Mouse (Mus musculus) spleen, embryonic (tissue): ENCODE measurements around the gene Magea1.
"Not testable (repeated sequence)": the region's sequence is repeated elsewhere in the genome, so short reads cannot be mapped to it uniquely, and the experiment has no call there.

Source experiments
- CTCF ChIA-PET: fragments of 350-600 bp; sonication (Branson Sonifier 250); formaldehyde crosslinking; loops from one replicate; lab custom pipeline; 2022; lab: Charles Lee

Magea1 gene

GRCm38 (mm10) chrX:155089693-155090092, at the start of gene Magea1:
Magea1 (minus strand) TSS chrX:155089793.
- CTCF ChIA-PET: not testable (repeated sequence)

DNA sequence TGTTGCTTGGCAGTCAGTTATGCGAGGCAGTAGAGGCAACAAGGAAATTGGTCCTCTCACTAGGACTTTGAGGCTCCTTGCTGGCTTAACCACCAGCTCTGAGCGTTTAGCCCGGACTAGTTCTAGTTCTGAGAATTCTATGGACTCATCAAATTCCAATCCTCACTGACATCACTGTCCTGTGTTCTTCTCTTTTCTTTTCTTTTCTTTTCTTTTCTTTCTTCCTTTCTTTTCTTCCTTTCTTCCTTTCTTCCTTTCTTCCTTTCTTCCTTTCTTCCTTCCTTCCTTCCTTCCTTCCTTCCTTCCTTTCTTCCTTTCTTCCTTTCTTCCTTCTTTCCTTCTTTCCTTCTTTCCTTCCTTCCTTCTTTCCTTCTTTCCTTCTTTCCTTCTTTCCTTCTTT, 38.7 kb upstream of the Magea1 start, which contains the start of gene Cldn34b2:
TSS of gene Cldn34b2 (minus strand) at position 101 of the 400 bp plus-strand sequence.
- CTCF ChIA-PET: not testable (repeated sequence)

GRCm38 (mm10) chrX:155098024-155098423, 8.4 kb upstream of the Magea1 start:
- CTCF ChIA-PET: no interaction called here

- CTCF ChIA-PET: not testable (repeated sequence)
Measured at GRCm38 (mm10) chrX:155093566-155093965, 4.0 kb upstream of the Magea1 start, which contains the start of gene Magea2. Magea2 (minus strand) TSS chrX:155093666.

- CTCF ChIA-PET: not testable (repeated sequence)
Measured at GRCm38 (mm10) chrX:155063045-155063444, 26.5 kb downstream of the Magea1 start, which contains the start of gene Magea5. Magea5 (minus strand) TSS chrX:155063145.
